Mouse (Mus musculus) heart, adult 18-20 months (tissue): ENCODE measurements around the gene Orai3. TPM values are rescaled to one million over a fixed set of nuclear protein-coding genes. Genes with fewer than 3 reads are reported as not detected.
A peak's percentile ranks its signal among the peaks of the same experiment; 100 is the strongest.
"Not testable (repeated sequence)": the region's sequence is repeated elsewhere in the genome, so short reads cannot be mapped to it uniquely, and the experiment has no call there.

Source experiments
- DNase-seq, 2 experiments: peaks; one replicate each; pipeline ENCODE4 v3.0.0; 2021 to 2022; ENCODE audit warnings: mixed read lengths in 1 of 2
- total RNA-seq, 2 experiments: library from RNA; stranded (reverse); gene quantifications; 2 replicates each; pipeline ENCODE4 v1.2.3; 2021

Orai3 gene
- total RNA-seq, 2 experiments from 2014 or later = 20.5 to 26.4 TPM

- DNase-seq = no peak
These were observed 6.0 kb upstream of the Orai3 start for GRCm38 (mm10) chr7:127763642-127764041.

GRCm38 (mm10) chr7:127765756-127766155, 3.9 kb upstream of the Orai3 start:
- no peak for DNase-seq

GRCm38 (mm10) chr7:127766851-127767609, 2.6 kb upstream of the Orai3 start:
- no peak for DNase-seq

GRCm38 (mm10) chr7:127767671-127768345, 1.8 kb upstream of the Orai3 start:
- no peak for DNase-seq

- DNase-seq = no peak
These were observed 1.1 kb upstream of the Orai3 start for GRCm38 (mm10) chr7:127768346-127768996.

- peak; percentile 98 to 99 for DNase-seq
These were observed 520 bp upstream of the Orai3 start for GRCm38 (mm10) chr7:127768997-127769593.

GRCm38 (mm10) chr7:127770039-127770905, 657 bp downstream of the Orai3 start:
- no peak for DNase-seq

GRCm38 (mm10) chr7:127771262-127771661, 1.6 kb downstream of the Orai3 start:
- DNase-seq = no peak

GRCm38 (mm10) chr7:127772080-127772479, 2.5 kb downstream of the Orai3 start:
- DNase-seq = no peak

- DNase-seq = no peak
These were observed 2.9 kb downstream of the Orai3 start for GRCm38 (mm10) chr7:127772557-127772956.

- peak; percentile 53 to 57 for DNase-seq
These were observed 4.2 kb downstream of the Orai3 start for GRCm38 (mm10) chr7:127773664-127774384.

GRCm38 (mm10) chr7:127775837-127776236, 6.2 kb downstream of the Orai3 start:
- DNase-seq = not testable (repeated sequence)

GRCm38 (mm10) chr7:127776426-127776825, 6.8 kb downstream of the Orai3 start, which contains the start of gene Setd1a:
Gene Setd1a, plus strand, starts transcription at chr7:127776670.
- peak; percentile 88 to 96 for DNase-seq

- peak; percentile 97 for DNase-seq
These were observed 7.4 kb downstream of the Orai3 start for GRCm38 (mm10) chr7:127776878-127777473.

GRCm38 (mm10) chr7:127777474-127778266, 8.1 kb downstream of the Orai3 start:
- peak; percentile 50 to 68 for DNase-seq

GRCm38 (mm10) chr7:127778350-127778749, 8.7 kb downstream of the Orai3 start:
- no peak for DNase-seq

GRCm38 (mm10) chr7:127785308-127785707, 15.7 kb downstream of the Orai3 start, which contains the start of gene Gm49388:
Gene Gm49388, plus strand, starts transcription at chr7:127785608.
- no peak for DNase-seq

- DNase-seq = no peak
These were observed 27.6 kb downstream of the Orai3 start for GRCm38 (mm10) chr7:127797076-127797845.

GRCm38 (mm10) chr7:127798591-127798990, 29.0 kb downstream of the Orai3 start:
- no peak for DNase-seq
